Mouse (Mus musculus) kidney, adult 18-20 months (tissue): ENCODE results near the gene Skp1a.

Source experiments
- DNase-seq: peaks from one replicate; pipeline ENCODE4 v3.0.0; 2021

Skp1a gene

GRCm38 (mm10) chr11:52278991-52279390, 47.2 kb downstream of the Skp1a start:
- DNase-seq = no peak

- no peak for DNase-seq
These were observed 47.9 kb downstream of the Skp1a start for GRCm38 (mm10) chr11:52279611-52280145.

- no peak for DNase-seq
These were observed 49.0 kb downstream of the Skp1a start for GRCm38 (mm10) chr11:52280566-52281455.

GRCm38 (mm10) chr11:52281568-52282328, 50.0 kb downstream of the Skp1a start:
- DNase-seq = no peak

GRCm38 (mm10) chr11:52282420-52282773, 50.6 kb downstream of the Skp1a start:
- DNase-seq = no peak

GRCm38 (mm10) chr11:52282774-52283595, 51.2 kb downstream of the Skp1a start, which contains the start of gene Tcf7:
Gene Tcf7, minus strand, starts transcription at chr11:52283014.
- DNase-seq = peak; percentile 79

- DNase-seq = peak; percentile 52
These were observed 52.1 kb downstream of the Skp1a start for GRCm38 (mm10) chr11:52283596-52284571.

- DNase-seq = no peak
These were observed 54.6 kb downstream of the Skp1a start for GRCm38 (mm10) chr11:52286301-52286957.

- DNase-seq = no peak
These were observed 55.1 kb downstream of the Skp1a start for GRCm38 (mm10) chr11:52286958-52287305.

- no peak for DNase-seq
These were observed 60.6 kb downstream of the Skp1a start for GRCm38 (mm10) chr11:52292346-52292745.

- DNase-seq = no peak
These were observed 61.1 kb downstream of the Skp1a start for GRCm38 (mm10) chr11:52292894-52293293.

- DNase-seq = no peak
These were observed 62.3 kb downstream of the Skp1a start for GRCm38 (mm10) chr11:52294103-52294502.
